Mouse (Mus musculus) embryo, embryonic 10.5 days (tissue): ENCODE results near the gene Npcd.

ENCODE experiments used
- DNase-seq: peaks from one replicate; pipeline ENCODE4 v3.0.0-alpha.2; 2015; ENCODE audit warnings: low spot score

Npcd gene

DNA sequence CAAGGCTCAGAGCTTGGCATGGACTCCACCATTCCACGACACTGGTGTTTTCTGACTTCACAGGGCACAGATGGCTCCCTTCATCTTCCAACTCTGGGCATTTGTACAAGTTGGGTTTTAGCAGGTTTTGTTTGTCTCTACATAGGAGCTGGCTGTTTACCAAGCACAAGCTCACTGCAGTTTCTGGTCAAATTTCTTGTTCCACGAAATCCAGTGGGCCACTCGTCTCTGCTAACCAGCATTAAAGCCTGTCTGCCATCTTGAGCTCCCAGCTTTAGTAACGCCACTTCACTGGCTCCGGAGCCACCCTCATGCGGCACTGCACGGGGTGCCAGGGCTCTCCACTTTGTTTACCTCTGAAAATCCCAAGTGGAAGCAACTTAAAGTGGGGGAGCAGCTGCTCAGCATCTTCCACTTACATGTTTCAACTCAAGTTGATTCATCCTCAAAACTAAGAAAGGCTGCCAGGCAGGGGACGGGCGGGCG lies 67.4 kb downstream of the Npcd start:
- no peak for DNase-seq

DNA sequence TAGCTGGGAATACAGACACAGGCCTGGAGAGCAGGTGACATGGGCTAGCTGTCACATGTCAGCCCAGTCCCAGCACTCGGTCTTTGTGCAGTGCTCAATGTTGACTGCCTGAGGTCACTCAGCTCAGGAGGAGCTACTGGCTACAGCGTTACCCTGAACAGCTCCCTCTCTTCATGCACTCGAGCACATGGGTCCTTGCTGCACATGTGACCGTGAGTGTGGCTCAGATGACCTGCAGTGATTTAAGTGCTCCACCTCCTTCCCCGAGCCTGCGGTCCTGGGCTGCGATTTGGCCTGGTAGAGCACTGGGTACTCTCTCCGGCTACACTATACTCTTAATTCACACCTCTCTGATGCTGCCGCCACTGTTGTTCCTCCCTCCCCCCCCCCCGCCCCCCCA lies 67.9 kb downstream of the Npcd start:
- no peak for DNase-seq

DNA sequence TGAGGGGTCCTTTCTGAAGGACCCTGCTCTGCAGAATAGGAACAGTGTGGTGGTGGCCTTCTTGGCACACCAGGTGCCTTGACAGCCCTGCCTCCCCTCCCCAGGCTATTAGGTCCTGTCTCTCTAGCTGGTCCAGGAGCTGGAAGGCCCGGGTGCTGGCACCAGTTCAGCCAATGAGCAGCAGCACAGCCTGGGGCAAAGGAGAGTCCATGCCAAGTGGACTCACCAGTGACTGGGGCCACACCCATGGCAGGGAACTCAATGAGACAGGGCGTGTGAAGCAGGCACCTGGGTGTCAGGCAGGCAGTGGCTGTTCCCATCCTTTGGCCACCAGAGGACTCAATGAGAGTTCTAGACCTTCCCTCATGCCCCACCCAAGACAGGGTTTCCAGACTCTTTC lies 68.7 kb downstream of the Npcd start:
- no peak for DNase-seq

DNA sequence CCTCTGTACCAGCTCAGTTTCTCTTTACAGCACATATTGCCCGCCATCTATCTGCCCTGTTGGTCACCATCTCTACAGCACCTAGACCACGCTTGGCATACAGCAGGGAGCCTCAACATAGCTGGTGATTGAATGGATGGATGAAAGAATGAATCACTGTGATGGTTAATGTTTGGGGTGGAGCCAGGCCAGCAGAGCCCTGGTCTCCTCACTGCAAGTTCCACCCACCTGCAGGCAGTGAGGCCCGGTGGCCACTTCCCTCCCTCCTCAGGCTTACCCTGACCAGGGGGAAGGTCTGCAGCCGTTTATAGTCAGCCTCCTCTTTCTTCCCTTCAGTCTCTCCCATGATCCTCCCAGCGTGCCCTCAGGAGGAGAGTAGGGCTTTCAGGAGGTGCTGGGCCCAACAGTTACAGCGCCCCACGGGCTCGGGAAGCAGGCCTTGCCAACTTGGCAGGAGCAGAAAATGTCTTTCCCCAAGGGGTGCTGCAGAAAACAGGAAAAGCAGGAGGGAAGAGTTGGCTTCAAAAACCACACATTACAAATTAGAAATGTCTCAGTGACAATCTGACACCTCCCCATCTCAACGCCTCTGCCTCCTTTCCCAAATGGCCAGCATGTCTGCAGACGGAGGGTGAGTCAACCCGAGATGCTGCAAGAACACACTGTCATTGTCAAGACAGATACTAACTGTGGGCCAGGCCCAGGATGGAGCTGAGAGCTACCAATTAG lies 69.3 kb downstream of the Npcd start:
- DNase-seq = no peak

DNA sequence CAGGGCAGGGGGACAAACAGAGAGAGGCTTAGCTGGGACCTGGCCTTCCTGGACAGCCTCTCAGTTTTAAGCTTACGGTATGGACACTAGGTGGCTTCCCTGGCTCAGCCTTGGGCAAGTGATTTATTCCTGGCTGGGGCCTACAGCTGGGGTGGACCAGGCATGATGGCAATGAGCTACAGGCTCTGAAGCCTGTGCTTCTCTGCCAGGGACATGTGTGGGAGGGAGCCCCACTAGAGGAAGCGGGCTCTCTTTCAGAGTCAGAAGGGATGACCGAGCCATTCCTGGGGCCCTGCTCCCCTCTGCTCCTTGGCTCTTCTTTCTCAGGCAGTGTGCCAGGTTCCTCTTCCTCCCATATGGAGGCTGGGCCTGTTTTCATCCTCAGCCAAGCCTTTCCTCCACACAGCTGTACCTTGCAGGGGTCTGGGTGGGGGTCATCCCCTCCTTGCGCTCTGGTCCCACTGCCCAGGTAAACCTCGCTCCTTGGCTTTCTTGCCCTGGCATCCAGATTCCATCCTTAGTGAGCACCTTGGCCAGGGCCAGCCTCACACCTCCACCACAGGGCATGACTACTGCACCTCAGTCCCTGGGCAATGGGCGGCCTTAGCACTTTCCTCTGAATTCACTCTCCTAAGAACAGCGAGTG lies 70.3 kb downstream of the Npcd start:
- no peak for DNase-seq

DNA sequence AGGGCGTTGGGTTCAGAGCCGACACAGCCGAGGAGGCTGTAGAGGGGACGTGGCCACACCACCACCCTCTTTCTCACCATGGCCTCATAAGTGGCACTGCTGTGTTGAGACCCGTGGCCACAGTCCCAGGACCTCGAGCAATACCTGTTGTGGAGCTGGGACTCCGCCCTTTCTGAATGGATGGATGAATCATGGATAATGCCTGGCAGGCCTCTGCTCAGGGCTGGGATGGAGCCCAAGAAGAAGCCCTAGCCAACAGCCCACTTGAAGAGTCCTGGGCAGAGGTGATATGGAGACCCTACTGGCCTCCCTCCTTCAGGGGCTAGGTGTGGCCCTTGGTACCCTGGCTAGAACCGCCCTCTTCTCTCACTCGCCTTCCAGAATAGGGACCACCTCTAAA lies 71.0 kb downstream of the Npcd start:
- DNase-seq = no peak

DNA sequence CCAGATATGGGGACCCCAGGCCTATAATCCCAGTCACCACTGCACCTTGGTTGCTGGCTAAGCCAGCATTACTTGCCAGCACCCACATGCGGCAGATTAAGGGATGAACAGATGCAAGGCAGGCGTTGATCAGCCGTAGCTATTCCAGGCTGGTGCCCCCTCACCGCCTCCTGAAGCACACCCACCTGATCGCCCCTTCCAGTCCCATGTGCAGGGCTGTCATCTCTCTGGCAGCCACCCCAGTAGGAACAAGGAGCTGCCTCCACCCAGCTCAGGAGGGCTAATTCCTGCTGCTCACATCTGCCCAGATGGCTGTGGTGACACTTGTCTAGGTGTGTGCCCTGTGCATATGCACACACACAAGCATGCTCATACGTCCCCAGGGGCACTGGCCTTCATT lies 73.1 kb downstream of the Npcd start:
- no peak for DNase-seq

DNA sequence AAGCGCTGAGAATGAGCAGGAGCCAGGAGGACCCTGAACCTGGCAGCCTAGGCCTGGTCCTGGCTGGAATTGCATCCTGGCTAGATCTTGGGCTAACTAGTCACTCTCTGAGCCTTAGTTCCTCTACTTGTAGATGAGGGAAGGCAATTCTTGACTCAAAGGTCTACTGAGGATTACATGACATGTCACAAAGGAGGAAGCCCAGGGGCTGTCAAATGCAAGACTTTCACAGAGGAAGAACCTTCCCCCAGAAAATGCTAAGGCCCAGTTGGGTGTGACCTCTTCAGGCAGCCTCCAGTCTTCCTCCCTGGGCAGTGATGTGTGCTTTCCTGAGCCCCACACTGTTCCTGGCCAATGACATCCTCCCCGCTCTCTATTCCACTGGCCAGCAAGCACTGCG lies 76.9 kb downstream of the Npcd start:
- no peak for DNase-seq

DNA sequence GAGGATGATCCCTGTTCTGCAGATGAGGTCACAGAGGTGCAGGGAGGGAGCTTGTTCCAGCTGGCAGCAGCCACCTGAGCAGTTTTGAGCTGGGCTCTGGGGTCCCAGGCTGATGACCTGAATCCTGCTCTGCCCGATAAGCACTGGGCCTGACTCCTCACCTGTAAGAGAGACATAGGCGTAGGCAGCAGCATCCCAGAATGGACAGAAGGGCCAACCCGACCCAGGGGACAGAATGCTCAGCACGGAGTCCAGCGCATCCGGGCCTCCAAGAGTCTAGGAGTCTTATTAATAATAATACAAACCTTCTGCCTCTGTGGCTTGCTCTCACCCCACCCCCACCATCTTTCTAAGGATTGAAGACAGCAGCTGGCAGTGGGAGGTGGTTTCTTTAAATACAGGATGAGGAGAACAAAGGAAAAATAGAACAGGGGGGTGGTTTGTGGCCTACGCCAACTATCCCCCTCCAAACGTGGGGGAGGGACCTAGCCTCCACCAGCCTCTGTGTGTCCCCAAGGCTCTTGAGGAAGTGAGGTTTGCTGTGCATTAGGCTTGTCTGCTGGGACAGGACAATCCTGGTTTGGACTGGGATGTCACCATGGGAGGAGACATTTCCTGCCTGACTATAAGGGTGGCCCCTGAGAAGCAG lies 77.9 kb downstream of the Npcd start:
- DNase-seq = no peak

DNA sequence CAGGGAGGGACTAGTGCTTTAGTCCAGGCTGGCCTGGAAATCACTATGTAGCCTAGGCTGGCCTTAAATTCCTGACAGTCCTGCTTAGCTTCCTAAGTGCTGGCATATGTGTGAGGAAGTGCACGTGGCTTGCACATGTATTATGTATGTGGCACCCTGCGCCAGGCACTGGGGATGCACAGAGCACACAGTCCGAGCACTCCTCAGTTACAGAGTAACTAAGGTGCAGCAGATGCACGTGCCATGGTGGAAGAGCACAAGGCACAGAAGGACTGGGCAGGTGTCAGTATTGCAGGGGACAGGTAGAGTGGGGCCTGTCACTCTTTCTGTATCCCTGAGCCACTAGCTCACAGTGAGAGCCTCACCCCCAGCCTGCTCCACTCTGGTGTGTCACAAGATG lies 78.9 kb downstream of the Npcd start:
- no peak for DNase-seq

DNA sequence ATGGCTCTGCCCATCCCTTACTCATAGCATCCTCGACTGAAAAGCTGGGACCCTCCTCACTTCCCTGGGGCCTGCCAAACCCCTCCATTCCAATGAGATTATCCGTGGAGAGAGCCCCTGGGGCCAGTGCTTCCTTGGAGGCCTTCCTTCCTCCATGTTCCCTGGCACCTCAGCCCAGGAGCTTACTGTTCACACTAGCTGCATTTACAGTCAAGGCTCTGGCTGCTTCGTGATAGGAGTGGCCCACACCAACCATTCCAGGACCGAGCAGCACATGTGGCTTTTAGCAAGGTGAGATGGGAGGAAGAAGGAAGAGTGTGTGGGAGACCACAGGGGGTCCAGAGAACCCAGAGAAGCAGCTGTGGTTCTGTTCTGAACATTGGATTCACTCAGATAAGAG lies 80.2 kb downstream of the Npcd start:
- DNase-seq = no peak

DNA sequence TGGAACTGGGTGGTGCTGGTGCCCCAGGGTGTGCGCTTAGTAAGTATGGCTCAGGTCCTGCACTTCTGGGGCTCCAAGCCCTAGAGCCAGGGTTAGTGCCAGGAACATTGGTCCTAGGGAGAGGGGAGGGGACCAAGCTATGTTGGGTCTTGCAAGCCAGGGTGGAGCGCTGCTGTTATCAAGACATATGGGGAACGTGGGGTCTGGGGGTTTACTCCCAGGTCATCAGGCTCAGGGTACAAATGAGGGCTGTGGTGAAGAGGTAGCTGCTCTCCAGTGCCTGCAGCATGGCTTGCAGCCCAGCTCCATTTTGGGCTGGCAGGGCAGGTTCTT lies 80.7 kb downstream of the Npcd start:
- DNase-seq = no peak

DNA sequence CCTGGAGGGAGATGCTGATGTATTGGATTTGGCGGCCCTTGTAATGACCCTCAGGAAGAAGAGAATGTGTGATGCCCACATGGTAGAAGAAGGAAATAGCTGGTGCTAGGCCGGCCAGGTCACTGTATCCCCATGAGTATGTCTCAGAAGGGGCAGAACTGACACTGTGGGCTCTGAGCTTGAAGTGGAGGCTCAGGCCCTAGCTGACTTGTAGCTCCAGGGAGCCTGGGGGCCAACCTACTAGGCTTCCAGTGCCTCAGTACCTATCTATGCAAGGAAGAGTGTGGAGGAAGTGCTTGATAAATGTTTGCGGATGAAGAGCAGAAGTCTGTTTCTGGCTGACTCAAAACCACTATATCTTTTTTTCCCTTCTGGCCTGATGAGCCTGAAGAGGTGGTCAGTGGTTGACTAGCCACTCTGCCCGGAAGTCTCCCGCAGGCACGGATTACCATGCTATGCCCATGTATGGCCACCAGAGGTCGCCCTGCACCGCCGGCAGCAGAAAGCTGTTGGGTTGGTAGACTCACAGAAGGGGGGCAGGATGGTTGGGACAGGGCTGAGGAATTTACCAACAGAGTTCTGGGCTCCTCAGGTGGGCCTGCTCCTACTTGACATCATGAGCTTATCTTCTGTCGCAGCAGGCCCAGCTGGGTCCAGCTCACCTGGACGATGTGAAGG lies 81.2 kb downstream of the Npcd start:
- peak; percentile 76 for DNase-seq

DNA sequence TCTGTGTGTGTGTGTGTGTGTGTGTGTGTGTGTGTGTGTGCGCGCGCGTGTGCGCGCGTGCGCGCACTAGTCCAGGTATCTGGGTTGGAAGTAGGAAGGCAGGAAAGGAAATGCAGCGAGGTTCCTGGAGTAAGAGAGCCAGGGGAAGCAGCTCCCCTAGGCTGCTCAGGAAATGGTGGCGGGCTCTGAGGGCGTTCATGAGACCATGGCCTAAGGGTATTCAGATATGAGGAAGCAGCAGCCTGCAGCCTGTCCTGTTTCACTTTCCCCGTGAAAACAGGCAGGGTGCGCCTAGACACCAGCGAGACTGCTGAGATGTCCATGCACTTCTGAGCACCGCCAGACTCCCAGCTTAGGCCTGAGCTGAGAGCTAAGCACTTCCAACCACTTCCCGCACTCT lies 82.3 kb downstream of the Npcd start:
- DNase-seq = no peak

DNA sequence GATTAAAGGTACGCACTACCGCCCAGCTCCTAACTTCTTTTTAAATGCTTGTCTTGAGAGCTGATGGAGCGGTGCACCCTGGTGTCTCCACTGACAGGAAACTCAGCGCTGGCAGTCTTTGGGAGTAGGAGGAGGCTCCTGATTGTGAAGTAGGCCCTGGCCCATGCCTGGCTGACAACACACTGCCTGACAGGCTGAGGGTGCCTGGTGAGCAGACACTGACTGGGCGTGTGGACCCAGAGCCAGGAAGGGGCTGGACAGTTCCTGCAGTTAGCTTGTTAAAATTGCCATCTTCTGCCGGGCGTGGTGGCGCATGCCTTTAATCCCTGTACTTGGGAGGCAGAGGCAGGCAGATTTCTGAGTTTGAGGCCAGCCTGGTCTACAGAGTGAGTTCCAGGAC lies 83.8 kb downstream of the Npcd start:
- DNase-seq = no peak

DNA sequence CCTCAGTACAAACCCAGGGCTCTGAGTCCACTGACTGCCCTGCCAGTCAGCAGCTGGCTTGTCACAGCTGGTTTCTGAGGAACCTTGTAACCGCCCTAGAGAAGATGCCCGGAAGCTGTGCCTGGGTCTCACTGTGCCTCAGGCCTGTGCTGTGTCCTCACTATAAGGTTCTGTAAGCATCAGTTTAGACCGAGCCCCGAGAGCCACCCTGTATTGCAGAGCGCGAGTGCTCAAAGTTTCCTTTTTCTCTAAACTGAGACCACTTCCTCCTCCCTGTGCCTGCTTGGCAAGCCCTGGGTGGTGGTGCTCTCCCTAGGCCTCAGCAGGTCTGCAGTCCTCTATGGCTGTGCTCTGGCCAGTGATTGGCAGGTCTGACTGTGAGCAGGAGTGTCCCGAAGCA lies 84.9 kb downstream of the Npcd start:
- DNase-seq = no peak

DNA sequence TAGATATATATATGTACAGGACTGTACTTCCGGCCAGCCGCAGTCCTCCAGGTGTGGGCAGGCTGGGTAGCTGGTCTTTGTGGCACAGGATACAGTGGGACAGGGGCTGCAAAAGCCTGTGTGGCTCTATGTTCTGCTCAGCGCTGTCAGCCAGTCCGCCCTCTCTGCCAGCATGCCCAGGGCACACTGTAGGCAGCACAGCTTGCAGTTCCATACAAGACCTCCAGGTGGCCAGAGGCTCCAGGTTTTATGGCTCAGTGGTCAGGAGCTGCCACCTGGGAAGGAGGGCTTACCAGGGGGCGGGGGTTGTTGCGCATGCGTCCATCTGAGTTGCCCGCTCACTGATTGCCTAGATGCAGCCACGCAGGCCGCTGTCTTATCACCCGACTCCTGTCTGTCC lies 86.0 kb downstream of the Npcd start:
- DNase-seq = peak; percentile 60

DNA sequence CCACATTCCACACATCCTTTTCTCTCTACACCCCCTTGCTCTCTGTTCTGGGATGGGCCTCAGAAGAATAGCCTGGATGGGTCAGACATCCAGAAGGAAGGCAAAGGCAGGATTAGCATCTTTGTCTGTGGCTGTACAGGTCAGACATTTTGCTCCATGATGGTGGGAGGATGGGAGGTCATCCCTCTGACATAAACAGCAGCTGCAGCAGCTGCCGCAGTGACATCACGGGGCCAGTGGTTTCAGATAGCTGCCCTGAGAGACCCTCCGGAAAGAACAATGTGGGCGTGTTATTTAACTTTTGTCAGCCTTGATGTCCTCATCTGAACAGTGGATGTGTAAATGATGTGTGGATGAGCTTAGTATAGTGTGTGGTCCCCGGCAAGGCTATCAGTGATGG lies 88.2 kb downstream of the Npcd start:
- no peak for DNase-seq

DNA sequence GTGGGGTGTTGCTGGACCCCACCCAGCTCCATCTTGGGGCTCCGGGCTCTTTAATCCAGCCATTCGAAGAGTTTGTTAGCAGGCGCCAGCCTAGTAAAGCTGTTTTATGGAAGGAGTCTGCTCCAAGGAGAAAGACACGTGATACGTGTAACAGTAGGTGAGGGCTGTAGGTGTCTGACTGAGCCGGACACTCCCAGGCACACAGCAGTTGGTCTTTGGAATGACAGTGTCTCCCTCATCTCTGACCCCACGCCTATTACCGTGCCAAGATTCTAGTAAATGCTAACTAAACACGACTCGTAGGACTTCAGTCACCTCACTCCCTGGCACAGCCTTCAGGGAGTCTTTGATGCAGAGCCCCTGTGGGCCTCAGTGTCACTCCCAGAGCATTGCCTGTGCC lies 88.7 kb downstream of the Npcd start:
- no peak for DNase-seq

DNA sequence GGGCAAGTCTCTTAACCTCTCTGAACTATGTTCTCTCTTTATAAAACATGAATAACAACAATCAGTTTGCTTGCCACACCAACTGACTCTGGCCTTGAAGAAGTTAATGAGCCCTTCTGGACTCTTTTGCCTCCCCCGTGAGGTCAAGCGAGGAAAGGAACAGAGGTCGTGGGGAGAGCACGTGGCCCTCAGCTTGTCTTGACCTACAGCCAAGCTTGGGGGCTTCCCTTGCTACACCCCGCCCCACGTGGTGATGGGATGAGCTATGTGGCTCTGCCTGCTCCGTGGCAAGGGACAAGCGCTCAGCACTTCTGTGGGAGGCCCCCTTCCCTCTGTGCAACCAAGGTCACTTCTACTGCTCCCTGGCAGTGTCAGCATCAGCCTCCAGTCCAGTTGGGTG lies 89.3 kb downstream of the Npcd start:
- DNase-seq = no peak

DNA sequence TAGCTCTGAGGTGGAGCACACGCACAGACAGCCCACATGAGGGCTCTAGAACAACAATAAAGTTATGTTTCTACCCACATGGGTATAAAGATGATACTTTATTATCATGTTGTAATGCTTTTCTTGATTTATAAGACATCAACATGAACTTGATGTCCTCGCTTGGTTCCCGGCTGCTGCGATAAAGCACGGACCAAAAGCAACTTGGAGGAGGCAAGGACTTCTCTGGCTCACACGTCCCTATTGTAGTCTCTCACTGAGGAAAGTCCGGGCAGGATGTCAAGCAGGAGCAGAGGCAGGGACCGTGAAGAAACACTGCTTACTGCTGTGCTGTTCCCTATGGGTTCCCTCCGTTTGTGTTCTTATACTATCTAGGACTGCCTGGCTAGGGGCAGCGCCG lies 90.0 kb downstream of the Npcd start:
- no peak for DNase-seq

DNA sequence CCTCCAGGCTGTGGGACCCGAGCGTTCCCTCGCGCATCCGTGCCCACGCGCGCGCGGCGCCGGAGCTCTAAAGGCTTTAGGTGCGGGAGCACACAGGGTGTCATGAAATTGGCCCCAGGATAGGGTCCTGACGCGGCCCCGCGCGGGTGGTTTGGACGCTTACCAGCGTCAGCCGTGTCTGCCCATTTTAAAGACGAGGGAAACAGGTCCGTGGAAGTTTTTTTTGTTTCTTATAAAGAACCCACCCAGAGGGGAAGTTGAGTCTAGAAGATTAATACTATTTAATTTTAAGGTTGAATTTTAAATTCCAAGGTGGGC lies 91.4 kb downstream of the Npcd start:
- DNase-seq = no peak
